Mouse (Mus musculus) MN1 (cell line): ENCODE measurements around the gene Mcu.
A peak's percentile ranks its signal among the peaks of the same experiment; 100 is the strongest.

Experiments used
- DNase-seq: peaks from one replicate; pipeline ENCODE4 v3.0.0-alpha.2; 2016; ENCODE audit warnings: low spot score

The Mcu gene

GRCm38 (mm10) chr10:59569481-59569869 lies 47.0 kb downstream of the Mcu start:
- DNase-seq: no peak

DNA sequence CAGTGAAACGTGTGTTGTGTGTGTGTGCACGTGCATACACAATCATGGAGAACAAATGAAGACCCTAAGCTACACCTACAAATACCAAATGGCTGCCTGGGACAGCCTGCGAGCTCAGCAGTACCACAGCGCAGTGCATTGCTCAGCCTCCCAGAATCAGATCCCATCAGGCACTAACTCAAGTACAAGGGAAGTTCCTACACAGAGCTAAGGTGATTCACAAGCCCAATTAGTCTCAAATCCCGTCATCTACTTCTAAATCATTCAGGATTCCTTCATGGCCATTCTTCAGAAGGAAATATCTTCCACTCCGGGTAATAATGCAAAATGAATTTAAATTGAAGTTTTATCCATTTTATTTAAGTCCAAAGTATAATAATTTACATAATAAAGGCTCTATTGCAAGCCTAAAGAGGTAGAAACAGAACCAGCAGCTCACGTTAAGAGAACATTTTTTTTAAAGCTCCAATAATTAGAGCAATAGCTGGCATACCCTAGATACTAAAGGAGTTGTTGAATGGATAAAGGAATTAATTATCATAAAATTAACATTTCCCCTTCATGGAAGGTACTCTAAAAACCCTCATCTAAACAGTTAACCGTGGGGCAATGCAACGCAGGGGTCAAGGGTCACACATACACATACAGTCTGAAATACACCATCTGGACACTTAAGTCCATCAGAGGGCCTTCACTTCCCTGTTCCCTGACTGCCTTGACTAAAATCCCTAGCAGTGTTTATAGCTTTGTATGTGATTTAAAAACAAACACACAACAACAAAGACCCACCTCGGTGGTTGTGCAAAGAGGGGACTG lies 47.6 kb downstream of the Mcu start:
- DNase-seq: no peak

GRCm38 (mm10) chr10:59566968-59567367 lies 49.5 kb downstream of the Mcu start:
- no peak for DNase-seq

DNA sequence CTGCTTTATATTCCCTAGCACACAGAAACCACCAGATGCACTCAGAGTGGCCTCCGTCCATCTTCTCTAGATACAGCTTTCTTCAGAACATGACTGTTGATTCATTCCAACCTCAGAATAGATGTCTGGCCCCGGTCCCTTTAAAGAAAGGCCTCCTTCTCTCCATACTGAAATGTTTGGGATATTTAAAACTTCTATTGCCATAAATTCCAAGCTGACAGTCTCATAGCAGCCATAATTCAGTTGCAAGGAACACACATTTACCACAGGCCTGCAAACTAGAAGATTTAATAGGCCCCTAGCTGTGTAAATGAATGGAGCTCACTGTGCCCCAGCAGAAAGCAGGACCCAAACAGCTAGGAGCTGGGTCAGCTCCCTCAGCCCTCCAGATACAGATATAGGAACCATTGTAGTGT lies 50.5 kb downstream of the Mcu start:
- DNase-seq: no peak

- peak; percentile 39 for DNase-seq
Observed at GRCm38 (mm10) chr10:59564551-59564950, 51.9 kb downstream of the Mcu start.

- DNase-seq: no peak
Observed at GRCm38 (mm10) chr10:59562511-59562910, 54.0 kb downstream of the Mcu start.

DNA sequence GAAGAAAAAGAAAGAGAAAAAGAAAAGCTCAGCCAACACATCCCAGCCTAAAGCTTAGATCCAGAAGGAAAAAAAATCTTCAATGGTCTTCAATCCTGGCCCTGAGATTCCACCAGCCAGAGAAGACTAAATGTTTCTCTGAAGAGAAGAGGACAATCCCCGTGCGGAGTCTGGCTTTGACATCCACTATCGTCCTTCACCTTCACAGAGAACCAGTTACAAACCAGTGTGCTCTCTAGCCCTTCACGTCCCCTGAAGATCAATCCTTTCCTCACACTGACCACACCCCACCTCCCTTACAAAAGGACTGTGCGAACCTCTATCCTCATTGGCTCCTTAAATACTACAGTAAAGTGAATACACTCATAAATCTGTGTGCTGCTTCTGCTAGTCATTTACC lies 56.4 kb downstream of the Mcu start:
- no peak for DNase-seq

- no peak for DNase-seq
Observed at GRCm38 (mm10) chr10:59558602-59559001, 57.9 kb downstream of the Mcu start.

DNA sequence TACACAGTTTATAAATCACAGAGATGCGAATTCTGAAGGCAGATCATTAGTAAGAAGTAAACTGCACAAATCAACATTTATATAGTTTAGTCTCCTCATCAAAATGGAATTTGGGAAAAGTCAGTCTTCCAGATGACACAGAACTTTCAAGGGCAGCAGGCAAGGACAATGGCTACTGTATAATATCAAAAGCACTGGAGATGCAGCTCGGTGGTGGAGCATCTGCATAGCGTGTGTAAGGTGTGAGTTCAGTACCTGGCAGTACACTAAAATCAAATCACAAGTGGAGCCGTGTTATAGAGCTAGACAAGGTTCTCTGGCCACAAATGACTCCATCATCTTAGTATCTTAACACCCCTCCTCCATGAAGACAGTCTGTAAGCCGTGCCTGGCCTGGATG lies 58.3 kb downstream of the Mcu start:
- DNase-seq: no peak

DNA sequence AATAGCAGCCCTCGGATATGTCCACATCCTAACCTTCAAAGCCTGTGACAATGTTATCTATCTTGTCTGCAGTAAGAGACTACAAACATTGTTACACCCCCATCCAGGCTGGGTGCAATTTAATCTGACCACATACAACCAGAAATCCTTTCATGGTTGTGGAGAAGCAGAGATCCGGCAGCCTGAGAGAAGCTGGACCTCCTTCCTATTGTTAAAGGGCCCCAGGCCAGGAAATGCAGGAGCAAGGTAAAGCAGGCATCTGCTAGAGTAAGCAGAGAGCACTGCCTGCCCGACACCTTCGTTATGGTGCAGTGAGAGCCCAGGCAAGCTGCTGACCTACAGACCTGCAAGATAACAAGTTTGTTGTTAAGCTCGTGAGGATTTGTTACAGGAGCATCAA lies 60.0 kb downstream of the Mcu start:
- DNase-seq: no peak

GRCm38 (mm10) chr10:59554243-59554642 lies 62.2 kb downstream of the Mcu start:
- no peak for DNase-seq

- no peak for DNase-seq
Observed at GRCm38 (mm10) chr10:59552456-59552855, 64.0 kb downstream of the Mcu start.

- DNase-seq: no peak
Observed at GRCm38 (mm10) chr10:59548768-59549333, 67.6 kb downstream of the Mcu start.

- no peak for DNase-seq
Observed at GRCm38 (mm10) chr10:59548211-59548610, 68.3 kb downstream of the Mcu start.

- DNase-seq: no peak
Observed at GRCm38 (mm10) chr10:59547426-59547825, 69.1 kb downstream of the Mcu start.

- no peak for DNase-seq
Observed at GRCm38 (mm10) chr10:59545169-59545568, 71.3 kb downstream of the Mcu start.

GRCm38 (mm10) chr10:59543351-59543750 lies 73.1 kb downstream of the Mcu start:
- DNase-seq: no peak

DNA sequence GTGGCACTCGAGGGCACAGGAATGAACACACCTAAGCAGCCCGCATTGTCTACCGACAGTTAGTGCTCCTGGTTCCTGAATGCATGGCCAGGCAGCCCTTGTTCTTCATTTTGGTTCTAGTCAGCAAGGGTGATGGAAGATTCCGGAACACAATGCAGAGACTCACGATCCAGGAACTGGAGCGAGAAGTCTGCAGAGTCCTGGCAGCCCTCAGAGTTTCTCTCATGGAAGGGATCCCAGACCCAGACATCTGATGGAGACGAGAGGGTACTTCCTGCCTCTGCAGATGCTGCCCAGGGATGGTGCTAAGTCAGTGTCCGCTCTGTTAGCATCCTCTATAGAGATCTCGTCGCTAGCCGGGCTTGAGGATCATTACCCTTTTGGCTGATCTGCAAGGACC lies 75.0 kb downstream of the Mcu start:
- DNase-seq: no peak

DNA sequence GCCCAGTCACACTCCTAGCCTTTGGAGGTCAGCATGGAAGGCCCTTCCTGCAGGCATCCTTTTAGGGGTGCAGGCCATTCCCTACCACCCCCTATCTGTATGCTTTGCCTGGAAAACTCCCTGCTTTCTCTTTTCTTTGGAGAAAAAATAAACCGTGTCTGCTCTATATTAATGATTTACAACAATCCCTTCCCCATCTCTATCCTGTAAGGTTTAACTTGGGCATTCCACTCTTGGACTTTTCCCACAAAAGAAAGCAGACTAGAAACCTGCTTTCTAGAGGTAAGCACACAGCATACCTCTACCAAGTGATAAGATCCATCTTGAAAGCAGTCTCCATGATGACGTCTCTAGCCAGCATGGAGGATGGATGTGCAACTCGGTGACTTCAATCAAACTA lies 75.9 kb downstream of the Mcu start:
- DNase-seq: no peak

GRCm38 (mm10) chr10:59540081-59540480 lies 76.4 kb downstream of the Mcu start:
- DNase-seq: no peak

DNA sequence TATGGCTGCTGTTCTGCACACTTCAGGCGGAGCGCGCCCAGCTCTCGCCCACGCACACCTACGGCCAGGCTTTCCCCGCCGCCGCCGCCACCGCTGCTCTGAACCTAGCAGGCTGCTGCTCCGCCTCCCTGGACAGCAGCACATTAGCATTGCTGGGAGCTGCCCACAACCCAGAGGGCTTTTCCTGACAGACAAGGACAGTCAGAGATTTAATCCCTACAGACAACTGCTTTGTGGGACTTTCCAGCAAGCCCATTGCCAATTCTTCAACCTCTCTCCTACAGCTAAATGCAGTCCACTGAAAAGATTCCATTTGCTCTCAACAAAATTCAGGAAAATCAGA lies 77.0 kb downstream of the Mcu start:
- peak; percentile 79 for DNase-seq

DNA sequence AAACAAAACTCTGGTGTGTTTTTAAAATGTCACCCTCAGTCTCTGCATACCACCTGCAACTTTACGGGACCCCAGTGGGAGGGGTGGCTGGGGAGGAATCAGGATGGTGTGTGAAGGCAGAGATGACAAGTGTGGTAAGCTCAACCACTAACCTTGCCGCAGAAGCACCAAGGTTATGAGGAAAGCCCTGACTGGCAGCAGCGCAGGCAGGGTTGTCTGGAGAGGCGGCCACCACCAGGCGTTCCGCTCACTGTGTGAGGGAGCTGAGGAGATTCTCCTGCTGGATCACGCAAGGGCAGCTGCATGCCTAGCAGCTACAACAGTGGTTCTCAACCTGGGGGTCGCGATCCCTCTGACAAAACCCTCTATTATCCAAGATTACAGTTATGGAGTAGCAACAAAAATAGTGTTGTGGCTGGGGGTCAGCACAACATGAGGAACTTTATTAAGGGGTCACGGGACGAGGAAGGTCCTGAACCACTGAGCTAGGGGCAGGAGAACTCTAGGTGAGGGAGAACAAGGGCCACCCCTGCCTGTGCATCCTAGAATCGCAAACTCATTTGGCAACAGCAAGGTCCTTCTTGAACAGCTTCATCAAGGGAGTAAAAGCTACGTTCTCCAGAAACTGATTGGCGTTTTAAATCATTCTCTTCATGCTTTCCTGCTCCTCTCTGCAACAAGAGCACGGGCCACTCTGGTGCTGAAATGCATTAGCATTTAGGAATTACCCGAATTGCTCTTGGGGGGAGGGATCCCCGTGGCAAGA lies 77.5 kb downstream of the Mcu start:
- DNase-seq: no peak

DNA sequence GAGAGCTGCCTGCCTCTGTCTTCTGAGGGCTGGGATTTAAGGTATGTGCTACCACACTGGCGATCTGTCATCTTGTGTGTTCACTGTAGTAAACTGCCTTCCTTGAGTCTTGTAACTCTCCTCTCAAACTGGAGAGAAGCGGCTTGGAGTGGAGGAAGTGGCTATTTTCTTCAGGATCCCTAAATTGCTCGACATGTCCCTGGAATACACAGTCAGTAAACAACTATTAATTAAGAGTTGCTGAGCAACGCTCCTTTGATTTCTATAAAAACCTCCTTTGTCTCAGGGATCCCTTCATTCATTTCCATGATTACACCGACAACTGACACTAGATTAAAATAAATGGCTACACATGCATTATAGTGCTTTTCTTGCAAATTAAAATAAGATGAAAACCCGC lies 78.4 kb downstream of the Mcu start:
- no peak for DNase-seq
